Mouse (Mus musculus) regulatory T cell (primary cell): Measurements from ENCODE around the gene Snf8.

Source experiments
- in situ Hi-C: fragments of 300-600 bp; cut with MboI, MseI; formaldehyde crosslinking; loops from one replicate; pipeline ENCODE4 v1.15.1; 2025; ENCODE audit warnings: high pct_unique_total_duplicates

The Snf8 gene

DNA sequence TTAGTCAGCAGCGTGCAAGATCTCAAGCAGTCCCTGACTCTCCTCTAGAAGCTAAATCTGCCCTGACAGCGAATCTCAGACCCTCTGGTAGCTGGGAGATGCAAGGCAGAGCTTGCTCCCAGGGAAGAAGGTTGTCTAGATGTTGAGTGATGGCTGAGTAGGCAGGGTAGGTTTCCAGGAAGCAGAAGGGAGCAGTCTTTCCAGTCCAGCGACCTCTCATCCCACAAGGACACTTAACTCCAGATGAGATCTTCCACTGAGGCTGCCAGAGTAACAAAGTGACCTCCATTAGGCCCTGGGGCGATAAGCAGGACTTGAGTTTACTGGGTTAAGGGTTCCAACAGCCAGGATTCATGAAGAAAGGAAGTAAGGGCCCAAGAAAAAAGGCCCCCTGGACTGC is 14.1 kb upstream of the Snf8 start:
- in situ Hi-C loops, result no loop called here

DNA sequence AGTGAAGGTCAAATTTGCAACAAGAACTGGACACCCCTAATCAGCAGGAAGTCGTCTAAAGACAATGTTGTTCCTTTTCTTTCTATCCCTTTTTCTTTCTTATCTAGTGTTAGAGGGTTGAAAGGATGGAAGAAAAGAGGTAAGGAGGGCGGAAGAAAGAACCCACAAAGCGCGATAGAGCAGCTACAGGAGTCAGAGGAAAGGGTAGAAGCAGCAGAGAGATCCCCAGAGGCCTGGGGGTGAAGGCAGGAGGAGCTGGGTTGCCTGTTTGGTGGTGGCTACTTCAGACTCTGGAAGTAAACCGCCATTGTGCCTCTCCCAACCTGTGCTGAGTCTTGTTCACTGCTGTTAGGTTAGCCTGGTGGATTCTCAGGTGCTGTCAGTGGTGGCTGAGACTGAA is 6.6 kb upstream of the Snf8 start:
- in situ Hi-C loops, result no loop called here

DNA sequence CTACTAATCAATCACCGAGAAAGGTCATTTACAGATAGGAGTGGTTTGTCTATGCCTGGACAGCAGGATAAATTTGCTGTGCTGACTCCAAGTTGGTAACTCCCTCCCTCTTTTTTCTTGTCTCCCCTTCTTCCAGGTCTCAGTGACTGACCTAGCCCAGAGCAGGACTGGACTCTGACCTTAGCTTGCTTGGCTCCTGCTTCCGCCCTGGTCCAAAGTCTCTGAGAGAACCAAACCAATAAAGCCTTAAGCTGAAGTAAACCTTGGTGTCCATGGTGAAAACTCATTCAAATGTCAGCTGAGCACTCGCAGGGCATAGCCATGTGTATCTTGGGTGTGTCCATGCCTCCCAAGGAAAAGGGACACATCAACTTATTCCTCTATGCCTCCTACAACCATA is 4.1 kb upstream of the Snf8 start:
- in situ Hi-C loops, result no loop called here

DNA sequence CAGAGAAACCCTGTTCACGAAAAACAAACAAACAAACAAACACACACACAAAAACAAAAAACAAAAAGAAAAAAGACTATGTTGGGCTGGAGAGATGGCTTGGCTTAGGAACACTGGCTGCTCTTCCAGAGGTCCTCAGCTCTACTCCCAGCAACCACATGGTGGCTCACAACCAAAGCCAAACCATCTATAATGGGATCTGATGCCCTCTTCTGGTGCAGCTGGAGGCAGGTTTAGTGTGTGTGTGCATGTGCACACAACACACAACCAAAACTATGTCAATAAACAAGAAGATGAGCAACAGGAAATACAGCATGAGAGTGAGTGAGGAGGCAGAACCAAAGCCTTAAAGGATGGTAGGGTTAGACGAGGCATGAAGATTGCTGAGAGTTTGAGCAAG is 3.0 kb upstream of the Snf8 start:
- in situ Hi-C loops, result no loop called here

DNA sequence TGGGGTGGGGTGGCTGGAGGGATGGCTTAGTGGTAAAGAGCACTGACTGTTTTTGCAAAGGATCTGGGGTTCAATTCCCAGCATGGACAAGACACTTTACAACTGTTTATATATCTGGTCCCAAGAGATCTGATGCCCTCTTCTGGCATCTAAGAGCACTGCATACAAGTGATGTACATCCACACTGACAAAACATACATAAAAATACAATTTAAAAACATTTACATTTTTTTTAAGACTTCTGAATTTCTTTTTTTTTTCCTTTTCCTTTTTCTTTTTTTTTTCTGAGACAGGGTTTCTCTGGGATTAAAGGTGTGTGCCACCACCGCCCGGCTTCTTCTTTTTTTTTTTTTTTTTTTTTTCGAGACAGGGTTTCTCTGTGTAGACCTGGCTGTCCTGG is 1.4 kb upstream of the Snf8 start:
- in situ Hi-C loops, result no loop called here

DNA sequence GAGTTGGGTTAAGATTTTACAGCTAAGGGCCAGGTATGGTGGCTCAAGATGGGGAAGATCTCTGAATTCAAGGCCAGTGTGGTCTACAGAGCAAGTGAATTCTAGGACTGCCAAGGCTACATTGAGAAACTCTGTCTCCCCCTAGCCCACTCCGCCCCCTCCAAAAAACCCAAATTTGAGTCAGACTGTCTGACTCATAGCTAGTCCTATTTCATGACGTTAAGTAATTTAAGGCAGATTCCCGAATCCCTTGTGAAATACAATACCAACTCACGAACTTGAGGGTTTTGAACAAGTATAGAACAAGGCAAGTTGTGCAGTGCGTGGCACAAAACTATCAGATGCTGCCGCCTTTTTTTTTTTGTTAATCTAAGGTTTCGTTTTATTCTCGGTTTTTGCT is 569 bp upstream of the Snf8 start:
- in situ Hi-C loops, result no loop called here

DNA sequence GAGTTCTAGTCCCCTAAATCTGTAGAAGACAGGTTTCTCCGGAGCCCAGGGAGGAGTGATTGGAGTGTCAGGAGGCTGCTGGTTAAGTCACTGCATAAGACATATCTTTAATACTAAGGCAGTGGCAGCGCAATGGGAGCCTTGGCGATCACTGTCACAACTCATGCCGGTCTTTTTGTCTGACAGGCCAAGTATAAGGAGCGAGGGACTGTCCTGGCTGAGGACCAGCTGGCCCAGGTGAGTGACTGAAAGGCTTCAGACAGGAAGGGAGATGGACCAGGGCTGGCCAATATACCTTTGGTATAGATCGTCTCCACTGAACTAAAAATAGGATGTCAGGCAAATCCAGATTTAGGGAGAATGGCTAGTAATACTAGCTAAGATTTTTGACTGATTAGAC is 448 bp downstream of the Snf8 start:
- in situ Hi-C loops, result no loop called here

DNA sequence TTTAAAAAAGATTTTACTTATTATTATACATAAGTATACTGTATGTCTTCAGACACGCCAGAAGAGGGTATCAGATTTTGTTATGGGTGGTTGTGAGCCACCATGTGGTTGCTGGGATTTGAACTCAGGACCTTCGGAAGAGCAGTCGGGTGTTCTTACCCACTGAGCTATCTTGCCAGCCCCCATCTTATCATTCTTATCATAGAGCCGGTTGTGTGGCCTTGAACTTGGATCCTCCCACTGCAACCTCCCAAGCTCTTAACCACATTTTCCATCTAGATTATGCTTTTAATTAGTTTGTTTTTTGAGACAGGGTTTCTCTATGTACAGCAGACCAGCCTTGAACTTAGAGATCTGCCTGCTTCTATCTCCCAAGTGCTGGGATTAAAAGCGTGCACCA is 2.8 kb downstream of the Snf8 start:
- in situ Hi-C loops, result no loop called here

DNA sequence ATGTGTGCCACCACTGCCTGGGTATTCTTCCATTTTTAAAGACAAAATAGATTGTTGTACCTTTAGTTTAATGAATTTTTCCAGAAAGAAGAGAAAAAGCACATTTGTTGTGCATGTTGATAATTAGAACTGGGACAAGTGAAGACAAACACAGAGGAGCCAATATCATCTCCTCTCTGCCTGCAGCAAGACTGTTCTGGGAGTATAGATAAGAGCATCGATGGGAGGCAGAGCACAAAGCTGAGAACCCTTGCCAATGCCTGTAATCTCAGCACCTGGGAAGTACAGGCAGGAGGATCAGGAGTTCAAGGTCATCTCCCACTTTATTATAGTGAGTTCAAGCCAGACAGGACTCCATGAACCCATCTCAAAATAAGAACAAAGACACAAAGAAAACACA is 3.9 kb downstream of the Snf8 start:
- in situ Hi-C loops, result no loop called here

DNA sequence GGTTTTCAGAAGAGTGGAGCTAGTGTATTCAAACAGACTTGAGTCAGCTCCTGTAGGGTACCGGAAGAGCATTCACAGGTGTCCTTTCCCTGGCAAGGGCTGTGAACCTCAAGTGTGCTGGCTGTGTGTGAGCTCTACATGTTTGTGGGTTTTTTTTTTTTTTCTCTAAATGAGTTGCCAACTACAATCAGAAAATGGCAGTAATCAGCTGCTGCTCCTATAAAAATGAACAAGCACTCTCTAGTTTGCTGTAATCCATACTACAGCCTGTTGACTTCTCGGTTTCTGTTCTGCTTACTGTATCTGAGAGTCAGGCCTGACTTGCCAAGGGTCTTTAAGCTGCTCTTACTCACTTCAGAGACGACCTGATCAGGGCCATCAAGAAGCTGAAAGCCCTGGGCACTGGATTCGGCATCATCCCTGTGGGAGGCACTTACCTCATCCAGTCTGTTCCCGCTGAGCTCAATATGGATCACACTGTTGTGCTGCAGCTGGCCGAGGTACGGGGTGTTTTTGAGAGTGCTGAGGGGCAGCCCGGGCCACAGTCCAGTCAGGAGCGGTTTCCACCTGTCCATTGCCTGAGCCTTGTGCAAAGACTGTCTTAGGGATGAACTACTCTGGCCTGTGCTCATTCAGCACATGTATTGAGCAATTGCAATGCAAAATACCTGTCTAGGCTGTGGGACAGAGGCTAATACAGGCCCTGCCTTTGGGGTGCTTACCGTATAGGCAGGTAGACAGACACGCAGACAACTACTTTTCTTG is 10.3 kb downstream of the Snf8 start:
- in situ Hi-C loops, result no loop called here

DNA sequence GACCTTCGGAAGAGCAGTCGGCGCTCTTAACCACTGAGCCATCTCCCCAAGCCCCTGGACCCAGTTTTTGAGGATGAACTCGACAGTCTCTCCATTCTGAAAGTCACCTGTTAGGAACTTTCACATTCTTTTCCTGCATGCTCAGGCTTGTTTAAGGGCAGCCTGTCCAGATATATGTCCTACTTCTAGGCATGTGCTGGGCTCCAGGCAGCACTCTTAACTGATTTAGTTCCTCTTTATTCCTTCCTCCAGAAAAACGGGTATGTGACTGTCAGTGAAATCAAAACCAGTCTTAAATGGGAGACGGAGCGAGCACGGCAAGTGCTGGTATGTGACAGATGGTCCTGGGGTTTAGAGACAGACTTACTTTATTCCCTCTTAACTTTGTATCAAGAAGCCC is 11.3 kb downstream of the Snf8 start:
- in situ Hi-C loops, result no loop called here

DNA sequence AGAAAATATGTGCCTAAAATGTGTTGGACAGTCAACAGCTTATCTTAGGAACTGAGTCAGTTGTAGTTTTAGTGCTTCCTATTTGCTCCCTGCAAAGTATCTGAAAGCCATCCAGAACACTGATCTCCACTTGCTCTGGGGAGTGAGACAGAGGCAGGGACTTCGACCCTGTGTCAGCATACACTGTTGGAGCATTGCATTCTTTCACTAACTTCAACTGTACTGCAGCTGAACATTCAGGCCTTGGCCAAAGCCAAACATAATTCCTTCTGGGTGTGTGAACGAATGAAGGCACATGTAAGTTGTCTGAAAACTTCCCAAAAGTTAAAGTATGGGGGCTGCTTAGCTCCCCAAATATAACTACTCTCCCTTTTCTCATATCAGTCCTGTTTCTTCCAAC is 12.1 kb downstream of the Snf8 start:
- in situ Hi-C loops, result no loop called here

DNA sequence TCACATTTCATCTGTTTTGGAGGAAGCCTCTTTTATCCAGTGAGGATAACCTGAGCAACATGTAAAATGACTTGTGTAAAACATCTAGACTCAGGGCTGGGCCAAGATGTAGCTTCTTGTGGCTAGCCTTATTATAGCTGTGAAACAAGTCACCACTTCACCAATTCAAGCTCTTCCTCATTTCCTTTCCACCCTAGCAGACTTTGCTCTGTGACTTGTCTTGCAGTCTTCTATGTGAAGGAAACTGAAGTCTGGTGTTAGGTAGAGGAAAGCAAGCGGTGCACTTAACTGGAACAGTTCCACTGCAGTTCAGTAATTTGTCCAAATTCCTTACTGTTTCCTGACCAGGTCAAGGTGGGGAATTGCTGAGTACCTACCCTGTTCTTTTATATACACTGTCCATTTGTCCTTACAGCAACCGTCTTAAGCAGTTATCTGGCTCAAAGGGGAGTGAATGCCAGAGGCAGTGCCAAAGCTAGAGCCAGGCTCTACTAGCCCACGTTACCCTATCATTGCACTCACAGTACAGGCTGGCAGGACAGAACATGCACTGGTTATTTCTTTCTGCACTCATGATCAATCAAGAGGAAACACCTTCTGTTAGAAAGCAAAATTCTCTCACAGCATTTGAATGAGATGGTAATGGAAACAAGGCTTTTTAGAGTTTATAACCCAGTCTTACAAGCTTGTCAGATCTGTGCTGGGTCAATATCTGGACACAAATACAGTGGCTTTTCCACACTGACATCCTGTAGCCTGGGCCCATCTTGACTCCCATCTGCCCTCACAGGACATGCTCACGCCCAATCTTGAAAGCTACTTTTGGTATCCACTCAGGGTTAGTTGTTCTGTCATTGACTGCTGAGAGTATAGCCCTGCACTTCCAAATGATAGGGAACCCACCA is 13.0 kb downstream of the Snf8 start:
- in situ Hi-C loops, result no loop called here

DNA sequence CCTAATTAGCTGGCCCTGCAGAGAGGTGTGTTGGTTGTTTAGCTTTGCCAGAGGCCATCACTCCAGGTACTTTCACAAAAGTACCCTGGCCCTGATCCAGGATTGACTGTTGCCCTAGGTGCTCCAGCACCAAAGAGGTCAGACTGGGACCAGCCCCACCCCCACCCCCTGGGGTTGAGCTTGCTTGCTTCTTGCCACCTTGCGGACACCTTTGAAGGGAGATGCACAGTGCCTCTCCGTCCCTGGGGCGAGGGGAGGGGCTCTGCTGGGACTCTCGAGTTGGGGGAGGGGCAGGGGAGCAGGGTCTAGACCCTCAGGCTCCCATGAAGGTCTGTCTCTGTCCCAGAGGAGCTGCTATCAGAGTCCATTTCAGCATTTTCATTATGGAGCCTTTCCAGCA is 15.3 kb downstream of the Snf8 start:
- in situ Hi-C loops, result no loop called here

DNA sequence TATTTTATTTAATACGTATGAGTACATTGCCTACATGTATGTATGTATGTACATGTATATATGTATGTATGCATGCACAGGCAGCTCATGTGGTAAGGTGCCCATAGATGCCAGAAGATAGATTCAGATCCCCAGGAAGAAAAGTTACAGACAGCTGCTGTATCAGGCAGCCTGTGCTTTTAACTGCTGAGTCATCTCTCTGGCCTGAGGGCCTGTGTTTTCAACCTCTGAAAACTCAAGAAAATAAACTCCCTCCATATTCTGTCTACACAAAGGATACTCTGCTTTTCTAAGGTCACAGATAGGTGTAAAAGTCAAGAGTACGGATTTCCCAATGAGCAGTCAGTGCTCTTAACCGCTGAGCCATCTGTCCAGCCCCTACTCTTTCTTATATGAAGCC is 16.2 kb downstream of the Snf8 start:
- in situ Hi-C loops, result no loop called here

DNA sequence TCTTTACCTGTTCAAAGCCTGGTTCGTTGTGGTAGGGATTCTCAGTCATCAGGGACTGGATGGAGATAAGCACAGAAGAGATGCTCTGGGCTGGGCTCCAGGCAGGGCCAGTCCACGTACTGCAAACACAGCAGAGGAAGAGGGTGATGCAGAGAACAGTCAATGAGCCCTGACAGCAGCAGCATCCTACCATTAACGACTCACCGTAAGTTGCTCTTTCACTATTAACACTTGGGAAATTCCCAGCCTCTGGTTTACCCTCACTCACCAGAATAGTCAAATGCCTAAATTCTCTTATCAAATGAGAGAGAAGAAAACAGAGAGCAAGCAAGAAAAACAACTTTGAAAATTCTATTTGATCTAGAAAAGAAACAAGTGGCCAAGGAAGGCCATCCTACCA is 23.6 kb downstream of the Snf8 start:
- in situ Hi-C loops, result no loop called here

DNA sequence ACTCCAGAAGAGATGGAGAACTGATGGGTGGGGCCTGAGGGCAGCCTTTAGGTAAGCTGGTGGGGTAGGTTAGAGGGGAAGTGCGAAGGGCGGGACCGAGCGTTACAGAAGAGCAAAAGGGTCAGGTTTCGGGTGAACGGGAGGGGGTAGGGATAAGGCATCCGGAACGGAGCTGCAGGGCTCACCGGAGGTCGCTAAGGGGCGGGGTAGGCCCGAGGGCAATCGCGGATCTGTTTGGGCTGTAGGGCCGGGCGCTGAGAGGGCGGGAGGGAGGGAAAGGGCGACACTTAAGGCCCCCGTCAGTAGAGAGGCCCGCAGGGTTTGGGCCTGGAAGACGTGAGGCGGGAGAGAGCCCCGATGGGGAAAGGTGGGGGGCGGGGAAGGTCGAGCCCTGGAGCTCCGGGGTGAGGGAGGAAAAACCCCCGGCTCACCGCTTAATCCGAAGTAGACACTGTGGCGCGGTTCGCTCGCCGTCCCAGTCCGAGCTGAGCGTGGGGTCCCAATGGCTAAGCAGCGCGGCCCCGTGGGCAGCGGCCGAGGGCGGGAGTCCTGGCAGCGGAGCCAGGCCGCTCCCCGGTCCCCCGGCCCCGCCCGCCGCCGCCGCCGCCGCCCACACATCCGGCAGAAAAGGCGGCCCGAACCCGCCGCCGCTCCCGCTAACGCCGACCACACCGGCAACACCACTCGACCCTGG is 30.0 kb downstream of the Snf8 start:
- in situ Hi-C loops, result no loop called here

DNA sequence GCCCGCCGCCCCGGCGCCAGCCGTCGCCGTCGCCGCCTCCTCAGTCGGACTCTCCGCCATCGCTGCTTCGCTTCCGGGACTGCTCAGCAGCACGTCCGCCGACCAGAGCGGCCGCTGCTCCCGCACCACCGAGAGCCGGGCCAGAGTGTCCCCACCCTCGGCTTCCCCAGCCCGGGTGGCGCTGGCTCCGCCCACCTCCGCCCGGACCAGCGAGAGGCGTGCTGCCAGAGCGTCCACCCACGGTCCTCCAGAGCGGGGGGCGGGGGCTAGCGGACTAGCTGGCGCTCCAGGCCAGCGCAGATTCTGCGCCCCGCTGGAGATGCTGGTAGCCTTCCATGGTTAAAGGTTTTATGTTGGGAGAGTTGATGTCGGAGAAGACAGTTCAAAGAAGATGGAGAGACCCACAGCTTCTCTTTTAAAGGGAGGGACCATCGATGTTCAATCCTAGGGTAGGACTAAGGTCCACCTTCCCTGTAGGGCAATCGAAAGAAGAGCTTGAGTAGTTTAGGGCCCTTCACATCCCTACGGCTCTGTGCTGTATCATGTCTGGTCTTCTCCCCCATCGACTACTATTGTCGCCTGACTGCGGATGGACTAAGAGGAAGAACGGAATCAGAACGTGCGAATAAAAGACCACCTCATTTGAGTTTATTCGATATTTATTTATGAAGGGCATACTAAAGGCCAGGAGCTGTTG is 30.7 kb downstream of the Snf8 start, which contains the start of gene Ube2z:
Ube2z (minus strand) TSS at position 174 of the 697 bp plus-strand sequence.
- in situ Hi-C loops, result no loop called here

DNA sequence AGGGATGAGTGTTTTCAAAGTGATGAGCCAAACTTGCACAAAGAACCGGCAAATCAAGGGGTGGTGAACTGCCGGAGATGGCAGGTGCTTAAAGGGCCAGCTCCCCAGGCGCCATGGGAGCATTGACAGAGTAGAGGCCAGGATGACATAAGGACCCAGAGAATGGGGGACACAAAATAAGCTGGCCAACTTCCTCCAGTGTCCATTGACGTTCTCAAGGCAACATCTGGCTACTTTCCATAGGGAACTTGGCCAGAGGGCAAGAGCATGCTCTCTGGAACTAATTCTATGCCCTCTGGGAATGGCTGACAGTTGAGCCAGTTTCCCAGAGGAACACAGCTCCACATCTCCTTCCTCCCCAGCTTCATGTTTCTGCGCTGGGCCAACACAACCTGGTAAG is 33.5 kb downstream of the Snf8 start:
- in situ Hi-C loops, result no loop called here

DNA sequence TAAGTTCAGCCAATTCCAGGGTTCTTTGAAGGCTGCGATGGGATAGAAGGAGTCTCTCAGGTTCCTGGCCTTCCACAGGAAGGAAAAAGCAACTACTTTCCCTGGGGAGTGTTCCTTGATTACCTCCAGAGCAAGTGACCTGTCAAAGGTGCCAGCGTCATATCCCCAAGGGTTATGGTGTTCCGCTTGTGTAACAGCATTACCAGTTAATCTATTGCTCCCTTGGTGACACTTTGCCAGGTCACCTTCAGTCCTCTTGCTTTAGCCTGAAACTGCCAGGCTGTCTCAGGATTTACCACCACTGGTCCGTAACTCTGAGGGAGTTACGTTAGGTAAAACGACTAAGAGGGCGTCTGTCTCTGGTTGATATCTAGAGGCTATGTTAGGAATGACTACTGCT is 35.7 kb downstream of the Snf8 start:
- in situ Hi-C loops, result no loop called here

DNA sequence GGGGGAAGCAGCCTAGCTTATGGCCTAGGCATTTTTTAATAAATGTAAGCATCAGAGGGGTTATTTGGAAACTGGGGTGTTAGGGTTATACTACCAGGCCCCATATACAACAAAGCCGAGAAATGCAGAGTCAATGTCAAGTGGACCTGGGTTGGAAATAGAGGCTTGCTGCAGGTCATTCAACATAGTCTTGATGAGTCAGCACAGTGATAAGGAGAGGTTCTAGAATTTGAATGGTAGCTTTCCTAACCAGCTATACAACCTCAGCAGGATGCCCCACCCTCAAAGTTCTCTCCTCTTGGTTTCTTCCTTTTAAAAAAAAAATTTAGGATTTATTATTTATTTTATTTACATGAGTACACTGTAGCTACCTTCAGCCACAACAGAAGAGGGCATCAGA is 36.3 kb downstream of the Snf8 start:
- in situ Hi-C loops, result no loop called here
